Mouse (Mus musculus) T-cell, adult 2 months (primary cell): ENCODE data around the gene Gm4450.
"Not testable (repeated sequence)": the region's sequence is repeated elsewhere in the genome, so short reads cannot be mapped to it uniquely, and the experiment has no call there.

Experiments used
- DNase-seq: peaks from one replicate; pipeline ENCODE4 v3.0.0; 2022; ENCODE audit warnings: low spot score

The Gm4450 gene

GRCm38 (mm10) chr3:98457026-98457425, at the start of gene Gm4450:
Gene Gm4450 (minus strand): TSS chr3:98457126.
- DNase-seq, result not testable (repeated sequence)

GRCm38 (mm10) chr3:98497401-98497800, 40.5 kb upstream of the Gm4450 start:
- DNase-seq, result not testable (repeated sequence)

GRCm38 (mm10) chr3:98496762-98497161, 39.8 kb upstream of the Gm4450 start:
- DNase-seq, result not testable (repeated sequence)

- DNase-seq, result not testable (repeated sequence)
Measured at GRCm38 (mm10) chr3:98495055-98495454, 38.1 kb upstream of the Gm4450 start.

- DNase-seq, result not testable (repeated sequence)
Measured at GRCm38 (mm10) chr3:98494184-98494583, 37.3 kb upstream of the Gm4450 start.

- not testable (repeated sequence) for DNase-seq
Measured at GRCm38 (mm10) chr3:98471499-98471898, 14.6 kb upstream of the Gm4450 start.

GRCm38 (mm10) chr3:98471057-98471456, 14.1 kb upstream of the Gm4450 start:
- not testable (repeated sequence) for DNase-seq

GRCm38 (mm10) chr3:98469323-98469722, 12.4 kb upstream of the Gm4450 start:
- not testable (repeated sequence) for DNase-seq

GRCm38 (mm10) chr3:98453786-98454185, 3.1 kb downstream of the Gm4450 start:
- not testable (repeated sequence) for DNase-seq

GRCm38 (mm10) chr3:98443924-98444323, 13.0 kb downstream of the Gm4450 start:
- DNase-seq, result not testable (repeated sequence)

- not testable (repeated sequence) for DNase-seq
Measured at GRCm38 (mm10) chr3:98443149-98443779, 13.7 kb downstream of the Gm4450 start.

- DNase-seq, result not testable (repeated sequence)
Measured at GRCm38 (mm10) chr3:98442245-98442644, 14.7 kb downstream of the Gm4450 start.

GRCm38 (mm10) chr3:98435030-98435429, 21.9 kb downstream of the Gm4450 start:
- DNase-seq, result no peak

GRCm38 (mm10) chr3:98434088-98434816, 22.7 kb downstream of the Gm4450 start:
- DNase-seq, result no peak

GRCm38 (mm10) chr3:98428928-98429525, 27.9 kb downstream of the Gm4450 start:
- no peak for DNase-seq

- peak; percentile 19 for DNase-seq
Measured at GRCm38 (mm10) chr3:98428449-98428775, 28.5 kb downstream of the Gm4450 start.

GRCm38 (mm10) chr3:98427600-98428448, 29.1 kb downstream of the Gm4450 start:
- DNase-seq, result peak; percentile 25

GRCm38 (mm10) chr3:98427260-98427599, 29.7 kb downstream of the Gm4450 start:
- DNase-seq, result no peak

GRCm38 (mm10) chr3:98426749-98427148, 30.2 kb downstream of the Gm4450 start:
- DNase-seq, result no peak

GRCm38 (mm10) chr3:98422926-98423325, 34.0 kb downstream of the Gm4450 start:
- no peak for DNase-seq

GRCm38 (mm10) chr3:98419786-98420070, 37.2 kb downstream of the Gm4450 start:
- DNase-seq, result no peak

- no peak for DNase-seq
Measured at GRCm38 (mm10) chr3:98418991-98419785, 37.7 kb downstream of the Gm4450 start.
